ENCODE assay signal across 8 mouse cellular contexts in genomic region chrX:108833381-108834020, GRCm38 (mm10). TPM values are rescaled to one million over a fixed set of nuclear protein-coding genes. Genes with fewer than 3 reads are reported as not detected.
DNase-seq lines count a peak whose midpoint lies in the region; ATAC-seq and TF ChIP-seq lines count a peak whose summit lies in the region.

No protein-coding gene starts in this region.

- H3K4me2 ChIP-seq in heart, postnatal 0 days (ENCODE audit: low read depth, low read length): peak overlapping the region; percentile 73
- H3K4me2 ChIP-seq in lung, embryonic 14.5 days: peak overlapping the region; percentile 58

- no peak for TF ChIP-seq CTCF in heart, postnatal 0 days (IDR thresholded peaks at IDR 0.05; ENCODE audit: low read depth)
- TF ChIP-seq CTCF in lung, embryonic 14.5 days (IDR thresholded peaks at IDR 0.05; ENCODE audit: low read depth): no peak

- H3K9ac ChIP-seq in ES-E14 (ENCODE audit: insufficient read depth, low read depth, low read length, poor library complexity, severe bottlenecking): peak overlapping the region; percentile 77
- H3K9ac ChIP-seq in heart, postnatal 0 days (replicated peaks; ENCODE audit: low read depth, low read length): peak overlapping the region; percentile 64
- H3K9ac ChIP-seq in lung, embryonic 14.5 days: peak overlapping the region; percentile 58

- peak; percentile 17; the same call in 1 of the 2 replicates for ATAC-seq in heart, postnatal 0 days (ENCODE audit: insufficient read depth, low read depth)
- peak; percentile 44 for ATAC-seq in lung, embryonic 14.5 days (ENCODE audit: insufficient read depth)

- 28% methylated on average over 21 of the region's 21 CpGs for WGBS in forebrain, embryonic 10.5 days
- WGBS in heart, postnatal 0 days: 25% methylated on average over 19 of the region's 21 CpGs
- 15% methylated on average over 21 of the region's 21 CpGs for WGBS in lung, embryonic 14.5 days

- no peaks in the 10 kb centered on the region for H3K9me3 ChIP-seq in ES-E14 (ENCODE audit: control insufficient read depth, insufficient read depth, low read depth, low read length)
- H3K9me3 ChIP-seq in forebrain, embryonic 10.5 days: no peaks in the 10 kb centered on the region
- no peaks in the 10 kb centered on the region for H3K9me3 ChIP-seq in heart, postnatal 0 days (replicated peaks; ENCODE audit: control insufficient read depth, low read length)
- H3K9me3 ChIP-seq in lung, embryonic 14.5 days (ENCODE audit: low read depth, low read length): no peaks in the 10 kb centered on the region

- no peak for TF ChIP-seq EP300 in heart, postnatal 0 days (IDR thresholded peaks at IDR 0.05; ENCODE audit: low read depth)

- no peak overlapping the region; the same call in 1 of the 2 replicates for H3K27ac ChIP-seq in ES-E14 (ENCODE audit: insufficient read depth, low read depth, low read length, poor library complexity, severe bottlenecking)
- H3K27ac ChIP-seq in brown adipose tissue, adult 24 weeks (replicated peaks; ENCODE audit: low read depth, low read length): peak overlapping the region; percentile 68
- peak overlapping the region; percentile 88 for H3K27ac ChIP-seq in forebrain, embryonic 10.5 days
- H3K27ac ChIP-seq in heart, postnatal 0 days (ENCODE audit: low read depth): peak overlapping the region; percentile 90
- H3K27ac ChIP-seq in lung, embryonic 14.5 days (ENCODE audit: low read depth): peak overlapping the region; percentile 85

- H3K4me1 ChIP-seq in ES-E14 (ENCODE audit: control insufficient read depth in 2 of 2, insufficient read depth in 2 of 2, low read length in 2 of 2, poor library complexity in 1 of 2): no peaks in the 10 kb centered on the region
- no peaks in the 10 kb centered on the region for H3K4me1 ChIP-seq in brown adipose tissue, adult 24 weeks (ENCODE audit: control insufficient read depth, insufficient read depth, insufficient read length, low read length)
- H3K4me1 ChIP-seq in forebrain, embryonic 10.5 days: no peaks in the 10 kb centered on the region
- no peaks in the 10 kb centered on the region for H3K4me1 ChIP-seq in heart, postnatal 0 days (ENCODE audit: control insufficient read depth, insufficient read depth)
- no peaks in the 10 kb centered on the region for H3K4me1 ChIP-seq in lung, embryonic 14.5 days (ENCODE audit: insufficient read depth)

- DNase-seq in ES-E14 (ENCODE audit: low read depth, low spot score): no peak
- peak; percentile 27 for DNase-seq in forebrain, embryonic 10.5 days (ENCODE audit: extremely low spot score, low spot score)
- DNase-seq in heart, postnatal 0 days (ENCODE audit: low spot score): peak; percentile 5
- DNase-seq in kidney, postnatal 4 days: peak; percentile 6 to 30
- DNase-seq in lung, embryonic 14.5 days: peak; percentile 15
- DNase-seq in retina, adult 2 months (ENCODE audit: low read depth, low spot score): peak; percentile 3
- DNase-seq in thymus, postnatal 36 days: peak; percentile 38 to 45

- no peaks in the 10 kb centered on the region for H3K36me3 ChIP-seq in ES-E14 (ENCODE audit: control insufficient read depth, insufficient read depth, low read length, poor library complexity, severe bottlenecking)
- no peaks in the 10 kb centered on the region for H3K36me3 ChIP-seq in forebrain, embryonic 10.5 days (replicated peaks)
- H3K36me3 ChIP-seq in heart, postnatal 0 days (replicated peaks; ENCODE audit: control insufficient read depth, insufficient read depth, low read length): no peaks in the 10 kb centered on the region
- no peaks in the 10 kb centered on the region for H3K36me3 ChIP-seq in lung, embryonic 14.5 days (ENCODE audit: insufficient read depth)

- no peaks in the 10 kb centered on the region for H3K27me3 ChIP-seq in forebrain, embryonic 10.5 days (ENCODE audit: poor library complexity, severe bottlenecking)
- H3K27me3 ChIP-seq in heart, postnatal 0 days (ENCODE audit: control insufficient read depth, insufficient read depth, low read length): no peaks in the 10 kb centered on the region
- H3K27me3 ChIP-seq in lung, embryonic 14.5 days (ENCODE audit: insufficient read depth, low read length): no peaks in the 10 kb centered on the region

- H3K4me3 ChIP-seq in ES-E14 (ENCODE audit: insufficient read depth in 1 of 2, low read depth in 1 of 2, low read length in 2 of 2, poor library complexity in 1 of 2, severe bottlenecking in 1 of 2): peak overlapping the region; percentile 74 to 76
- peak overlapping the region; percentile 100 for H3K4me3 ChIP-seq in brown adipose tissue, adult 24 weeks (ENCODE audit: insufficient read depth, low read depth, low read length)
- H3K4me3 ChIP-seq in forebrain, embryonic 10.5 days: peak overlapping the region; percentile 63
- peak overlapping the region; percentile 78 for H3K4me3 ChIP-seq in heart, postnatal 0 days (ENCODE audit: low read depth, low read length)
- peak overlapping the region; percentile 54 for H3K4me3 ChIP-seq in lung, embryonic 14.5 days (ENCODE audit: low read depth, low read length)

- in situ Hi-C loops in ES-E14 (cut with MboI; ENCODE audit: low sequenced_read_pairs in 2 of 2, unreplicated experiment in 2 of 2): no loop called here

TF ChIP-seq in ES-E14, 5 proteins besides CTCF, POLR2A, EP300 and RAD21:
- TF ChIP-seq HCFC1 (IDR thresholded peaks at IDR 0.05; ENCODE audit: borderline replicate concordance, insufficient read depth, low read length) (no peak), MAFK (IDR thresholded peaks at IDR 0.05; ENCODE audit: insufficient read depth, low read depth, low read length) (no peak), ZNF384 (IDR thresholded peaks at IDR 0.05; ENCODE audit: low read depth, low read length) (no peak)

RNA-seq across cellular contexts. Expression of gene Brwd3, which starts 0.7 kb away (rescaled TPM):
- 10.6 and 11.7 TPM in 2 replicates for total RNA-seq in ES-E14 (2012; rRNA removed)
- polyA plus RNA-seq in brown adipose tissue, adult 24 weeks (2012; ENCODE audit: insufficient read depth, insufficient read length, missing spikeins): 1.4 and 1.9 TPM in 2 replicates
- polyA plus RNA-seq in forebrain, embryonic 10.5 days (2016; fragmentation: Nextera tagmentation; extraction: Ambion mirVana): 3.7 and 3.8 TPM in 2 replicates
- 1.7 and 4.4 TPM in 2 replicates for total RNA-seq in heart, postnatal 0 days (2014; rRNA removed; ENCODE audit: low replicate concordance)
- 1.2 and 1.4 TPM in 2 replicates for polyA plus RNA-seq in heart, postnatal 0 days (2015; fragmentation: Nextera tagmentation; extraction: Ambion mirVana)
- 5.2 and 5.5 TPM in 2 replicates for polyA plus RNA-seq in lung, embryonic 14.5 days (2014; fragmentation: Nextera tagmentation; extraction: Ambion mirVana)
